Mouse (Mus musculus) cerebellum, adult 9-11 months (tissue): ENCODE measurements at regions not wholly inside any gene's neighbourhood (a gene's known extent, or its start where the extent isn't known, plus 50 kb on each side); places are given as distances from the start of the nearest gene placed in this dataset.

Experiments used
- DNase-seq: peaks from one replicate; pipeline ENCODE4 v3.0.0; 2022

DNA sequence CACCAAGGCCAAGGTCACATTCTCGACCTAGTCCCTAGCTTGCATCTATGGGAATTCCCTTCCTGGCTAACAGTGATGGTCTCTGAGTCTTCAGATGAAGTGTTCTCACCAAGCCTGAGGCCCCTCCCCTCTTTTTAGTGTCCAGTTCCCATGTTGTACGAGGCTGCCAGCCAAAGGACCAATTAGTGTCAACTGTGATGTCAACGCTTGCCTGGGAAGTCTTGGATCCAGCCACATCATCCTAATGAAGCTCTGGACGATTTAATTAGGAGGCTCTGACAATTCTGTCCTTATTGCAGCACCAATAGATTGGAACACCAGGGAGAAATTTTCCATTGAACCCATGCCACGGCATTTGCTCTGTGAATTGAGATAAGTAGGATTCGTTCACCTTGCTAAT, 202.4 kb upstream of the Gm6657 start:
- no peak for DNase-seq

- no peak for DNase-seq
Observed at GRCm38 (mm10) chr12:77994176-77994575, 199.9 kb upstream of the Gm6657 start.

- no peak for DNase-seq
Observed at GRCm38 (mm10) chr12:77997916-77998315, 196.1 kb upstream of the Gm6657 start.

DNA sequence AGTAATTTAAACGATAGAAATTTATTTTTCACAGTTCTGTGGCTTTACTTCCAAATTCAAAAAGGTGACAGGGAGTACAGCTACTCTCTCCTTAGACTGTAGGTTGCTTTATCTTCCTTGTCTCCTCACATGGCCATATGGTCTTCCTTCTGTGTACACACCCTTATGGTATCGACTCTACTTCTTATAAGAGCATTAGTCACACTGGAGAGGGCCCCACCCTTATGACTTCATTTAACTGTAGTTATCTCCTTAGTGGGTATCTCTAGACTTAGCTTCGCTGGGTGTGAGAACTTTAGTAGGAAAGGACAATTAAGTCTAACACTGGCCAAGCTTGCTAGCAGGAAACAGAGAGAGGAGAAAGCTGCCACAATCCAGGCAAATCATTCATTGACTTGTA, 193.6 kb upstream of the Gm6657 start:
- no peak for DNase-seq

DNA sequence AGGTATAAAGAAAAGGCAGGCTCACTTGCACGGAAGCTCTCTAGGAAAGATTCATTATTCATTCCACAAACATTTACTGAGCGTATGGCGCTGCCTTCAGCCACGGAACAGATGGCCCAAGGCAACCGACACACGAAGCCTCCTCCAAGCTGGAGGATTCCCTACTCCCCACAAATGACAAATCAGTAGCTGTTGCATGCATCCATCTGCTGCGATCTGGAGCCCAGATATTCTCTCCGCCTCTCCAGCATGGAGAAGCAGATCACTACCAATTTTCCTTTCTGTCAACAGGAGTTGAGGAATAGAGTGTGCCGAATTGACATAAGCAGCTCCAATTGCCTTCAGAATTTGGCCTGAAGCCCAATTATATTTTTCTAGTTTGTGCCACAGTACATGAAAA, 192.2 kb upstream of the Gm6657 start:
- peak; percentile 63 for DNase-seq

DNA sequence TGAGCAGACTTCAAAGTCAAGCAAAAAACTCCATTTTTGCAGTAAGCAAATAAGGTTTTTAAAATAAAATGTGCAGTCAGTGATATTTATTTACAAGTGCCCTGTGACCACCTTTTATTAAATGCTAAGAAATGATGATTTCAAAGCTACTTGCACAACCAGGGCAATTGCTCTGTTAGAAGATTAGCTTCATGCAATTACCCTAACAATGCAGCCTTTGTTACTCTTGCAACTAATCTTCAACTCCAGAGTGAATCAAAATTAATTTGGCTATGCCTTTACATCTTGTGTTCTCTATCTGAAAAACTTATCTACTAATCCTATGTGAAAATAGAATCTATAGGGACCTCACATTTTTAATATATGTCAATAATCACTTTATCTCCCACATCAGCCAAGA, 160.3 kb upstream of the Gm6657 start:
- no peak for DNase-seq

GRCm38 (mm10) chr12:78046582-78046981, 147.5 kb upstream of the Gm6657 start:
- no peak for DNase-seq

DNA sequence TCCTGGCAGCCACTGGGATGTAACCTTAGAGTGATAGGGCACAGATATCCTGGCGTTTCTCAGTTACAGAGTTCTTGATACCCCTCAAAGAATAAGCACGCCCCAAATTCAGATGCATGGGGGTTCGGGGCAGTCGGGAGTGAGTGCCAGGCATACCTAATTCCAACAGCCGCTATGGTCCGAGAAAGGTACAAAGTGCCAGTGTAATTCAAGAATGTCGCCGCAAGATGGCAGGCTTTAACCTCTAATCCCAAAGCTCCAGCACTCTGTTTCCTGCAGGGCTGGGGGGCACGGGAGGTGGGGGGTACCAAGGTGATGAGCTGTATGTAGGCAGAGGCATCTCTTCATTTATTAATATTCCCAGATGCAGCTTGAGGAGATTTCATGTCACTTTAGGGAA, 138.1 kb upstream of the Gm6657 start:
- peak; percentile 33 for DNase-seq

DNA sequence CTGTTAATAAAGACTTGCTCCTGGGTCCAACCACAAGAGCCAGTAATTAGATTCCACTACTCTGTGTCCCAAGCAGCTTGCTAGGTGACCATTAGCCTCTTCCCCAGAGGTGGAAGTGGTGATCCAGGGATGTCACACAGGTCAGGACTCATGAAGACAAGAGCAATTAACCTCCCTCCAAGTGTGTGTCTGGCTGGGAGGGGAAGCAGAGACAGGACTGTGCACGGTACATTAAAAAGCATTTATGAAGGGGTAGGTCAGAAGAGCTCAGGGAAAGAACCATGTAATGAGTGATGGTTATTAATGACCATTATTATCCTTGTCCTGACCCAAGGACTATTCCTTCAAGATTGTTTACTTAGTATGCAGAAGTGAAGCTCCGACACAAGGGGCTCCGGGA, 136.9 kb upstream of the Gm6657 start:
- no peak for DNase-seq

- DNase-seq: no peak
Observed at GRCm38 (mm10) chr12:78059965-78060364, 134.1 kb upstream of the Gm6657 start.

- no peak for DNase-seq
Observed at GRCm38 (mm10) chr12:78066024-78066423, 128.0 kb upstream of the Gm6657 start.

GRCm38 (mm10) chr12:78072935-78073334, 121.1 kb upstream of the Gm6657 start:
- DNase-seq: no peak

GRCm38 (mm10) chr12:78074290-78074802, 119.7 kb upstream of the Gm6657 start:
- no peak for DNase-seq

GRCm38 (mm10) chr12:78077285-78077684, 116.8 kb upstream of the Gm6657 start:
- DNase-seq: no peak

- no peak for DNase-seq
Observed at GRCm38 (mm10) chr12:78082163-78082562, 111.9 kb upstream of the Gm6657 start.

- no peak for DNase-seq
Observed at GRCm38 (mm10) chr12:78086016-78086415, 108.0 kb upstream of the Gm6657 start.

- no peak for DNase-seq
Observed at GRCm38 (mm10) chr12:78087921-78088320, 106.1 kb upstream of the Gm6657 start.

GRCm38 (mm10) chr12:78094471-78094870, 99.6 kb upstream of the Gm6657 start:
- no peak for DNase-seq

- DNase-seq: no peak
Observed at GRCm38 (mm10) chr12:78095352-78095751, 98.7 kb upstream of the Gm6657 start.

- no peak for DNase-seq
Observed at GRCm38 (mm10) chr12:78095916-78096315, 98.1 kb upstream of the Gm6657 start.

- DNase-seq: no peak
Observed at GRCm38 (mm10) chr12:78097119-78097518, 96.9 kb upstream of the Gm6657 start.

DNA sequence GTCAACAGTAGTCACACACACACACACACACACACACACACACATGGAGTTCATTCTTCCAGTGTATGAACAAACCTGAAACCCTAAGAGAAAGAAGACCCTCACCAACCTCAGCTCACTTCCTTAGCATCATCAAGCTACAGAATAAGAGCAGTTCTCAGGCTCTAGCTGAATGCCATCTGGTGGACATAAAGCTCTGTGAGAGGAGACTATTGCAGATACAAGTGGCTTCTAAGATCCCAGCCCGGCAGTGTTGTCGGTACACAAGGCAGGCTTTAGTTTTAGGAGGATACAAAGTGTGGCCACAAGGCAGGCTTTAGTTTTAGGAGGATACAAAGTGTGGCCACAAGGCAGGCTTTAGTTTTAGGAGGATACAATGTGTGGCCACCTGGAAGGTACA, 96.3 kb upstream of the Gm6657 start:
- no peak for DNase-seq

DNA sequence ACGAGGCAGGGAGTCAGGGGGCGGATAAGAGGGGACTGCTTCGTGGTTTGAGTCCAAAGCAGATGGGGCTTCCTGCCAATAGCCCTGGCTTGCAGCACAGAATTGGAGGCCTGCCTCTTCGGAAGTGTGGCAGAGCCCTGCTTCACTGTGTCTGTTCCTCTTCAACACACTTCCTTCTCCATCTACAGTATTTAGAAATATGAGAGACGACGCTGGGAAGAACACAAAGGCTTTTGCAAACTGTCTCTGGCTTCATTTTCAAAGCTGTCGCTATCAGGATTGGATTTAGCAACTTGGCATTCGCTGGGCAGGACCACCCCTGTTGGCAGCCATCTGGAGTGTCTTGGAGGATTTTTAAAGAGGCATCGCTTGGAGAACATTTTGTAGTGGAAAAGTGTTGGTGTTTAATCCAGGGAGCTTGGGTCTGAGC, 95.3 kb upstream of the Gm6657 start:
- peak; percentile 65 for DNase-seq

DNA sequence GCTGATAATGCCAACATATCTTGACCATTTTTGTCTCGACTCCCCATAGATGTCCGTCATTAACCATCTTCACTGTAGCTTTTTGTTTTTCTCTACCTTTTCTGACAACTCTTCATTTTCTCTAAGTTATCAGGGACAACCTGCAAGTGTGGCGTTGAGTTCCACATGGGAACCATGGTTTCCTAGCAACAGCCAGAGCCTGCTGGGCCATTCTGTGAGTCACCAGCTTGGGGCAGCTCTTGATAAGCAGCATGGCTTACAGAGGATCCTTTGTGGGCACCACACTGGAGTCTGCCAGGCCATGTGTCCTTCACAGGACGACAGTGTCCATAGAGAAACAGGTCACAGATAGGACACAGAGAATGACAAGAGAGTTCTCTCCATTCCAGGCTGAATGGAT, 94.3 kb upstream of the Gm6657 start:
- peak; percentile 45 for DNase-seq

GRCm38 (mm10) chr12:78100756-78101155, 93.3 kb upstream of the Gm6657 start:
- no peak for DNase-seq

- no peak for DNase-seq
Observed at GRCm38 (mm10) chr12:78109931-78110330, 84.1 kb upstream of the Gm6657 start.
